Mouse (Mus musculus) liver, embryonic 14.5 days (tissue): Measurements from ENCODE around the gene Lyz2.

Experiments used
- CTCF ChIP-seq: IDR thresholded peaks from 2 replicates; pipeline ENCODE4 v1.5.1; 2016; ENCODE audit warnings: antibody characterized with exemption, low read depth, control low read depth
- EP300 ChIP-seq: IDR thresholded peaks from 2 replicates; pipeline ENCODE4 v1.6.1; 2016; ENCODE audit warnings: antibody characterized with exemption, low read depth

DNA sequence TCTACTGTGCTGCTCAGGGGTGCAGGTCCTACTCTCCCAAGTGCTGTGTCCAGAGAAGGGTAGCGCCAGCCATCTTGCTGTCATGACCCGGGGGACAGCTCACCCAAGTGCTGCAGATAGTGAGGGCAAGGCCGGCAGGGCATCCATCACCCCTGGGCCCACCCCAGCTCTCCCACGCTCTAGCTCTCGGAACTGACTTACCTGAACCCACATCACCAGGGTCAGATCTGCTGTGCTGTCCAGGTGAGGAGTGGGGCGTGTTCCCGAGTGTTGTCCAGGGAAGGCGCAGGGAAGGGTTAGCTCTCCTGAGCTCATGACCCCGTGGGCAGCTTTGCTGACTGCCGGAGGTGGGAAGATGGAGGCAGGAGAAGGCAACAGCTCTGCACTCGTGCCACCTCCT is 34.3 kb upstream of the Lyz2 start:
- no peak for TF ChIP-seq CTCF
- no peak for TF ChIP-seq EP300
